Mouse (Mus musculus) cortical plate, adult 2 months (tissue): ENCODE results near the gene Sema6d.

Experiments used
- CTCF ChIP-seq: fragments of 200-500 bp; IDR thresholded peaks from 2 replicates; pipeline ENCODE4 v1.5.1; 2011; ENCODE audit warnings: mild to moderate bottlenecking, control low read depth, low read length; ENCODE audit not compliant: insufficient read depth; ENCODE audit errors: extremely low read depth
- POLR2A ChIP-seq: fragments of 200-500 bp; IDR thresholded peaks from 2 replicates; pipeline ENCODE4 v1.6.1; 2011; ENCODE audit warnings: mild to moderate bottlenecking, low read length, control low read depth; ENCODE audit not compliant: insufficient read depth; ENCODE audit errors: extremely low read depth

DNA sequence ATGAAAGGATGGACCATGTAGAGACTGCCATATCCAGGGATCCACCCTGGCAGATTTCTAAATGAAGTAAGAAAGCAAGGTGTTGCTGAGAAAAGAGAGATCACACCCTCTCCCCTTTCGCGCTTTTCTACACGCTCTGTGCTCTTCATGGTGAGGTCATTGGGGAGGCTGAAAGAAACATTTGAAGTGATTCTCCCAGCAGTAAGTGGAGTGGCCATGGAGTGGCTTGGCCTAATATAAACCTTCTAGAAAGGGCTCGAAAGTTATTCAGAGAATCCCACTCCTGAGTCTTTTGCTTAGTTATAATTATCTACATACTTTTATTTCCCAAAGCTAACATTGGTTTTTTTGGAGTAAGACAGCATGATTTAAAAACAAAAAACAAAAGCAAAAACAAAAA is 367.2 kb downstream of the Sema6d start:
- no peak for TF ChIP-seq CTCF
- TF ChIP-seq POLR2A: no peak
